ENCODE assay signal across 10 mouse cellular contexts in genomic region chrX:48138539-48139275, GRCm38 (mm10). TPM values are rescaled to one million over a fixed set of nuclear protein-coding genes. Genes with fewer than 3 reads are reported as not detected.
A peak's percentile ranks its signal among the peaks of the same experiment; 100 is the strongest.
DNase-seq lines count a peak whose midpoint lies in the region; ATAC-seq and TF ChIP-seq lines count a peak whose summit lies in the region.
"Had no signal": no experiment of that assay in that cellular context is flagged by ENCODE, and none has a peak within 500 bp of the region (broad histone marks: within the 10 kb centered on the region; RNA-seq: fewer than 3 reads in every experiment).

No protein-coding gene starts in this region.

- no peak overlapping the region for H3K27ac ChIP-seq in hindbrain, postnatal 0 days
- no peak overlapping the region for H3K27ac ChIP-seq in hindbrain, embryonic 13.5 days
- no peak overlapping the region for H3K27ac ChIP-seq in forebrain, postnatal 0 days (ENCODE audit: low read depth, low read length)
- peak overlapping the region; percentile 20; the same call in 1 of the 2 replicates for H3K27ac ChIP-seq in midbrain, embryonic 15.5 days
- H3K27ac ChIP-seq: embryonic facial prominence, embryonic 12.5 days had no signal

- H3K9me3 ChIP-seq in hindbrain, postnatal 0 days (ENCODE audit: low read length) = no peaks in the 10 kb centered on the region
- H3K9me3 ChIP-seq in hindbrain, embryonic 13.5 days = no peaks in the 10 kb centered on the region
- no peaks in the 10 kb centered on the region for H3K9me3 ChIP-seq in forebrain, postnatal 0 days (ENCODE audit: low read length)
- H3K9me3 ChIP-seq in midbrain, embryonic 15.5 days = no peaks in the 10 kb centered on the region
- H3K9me3 ChIP-seq: embryonic facial prominence, embryonic 12.5 days had no signal

- H3K4me2 ChIP-seq in hindbrain, postnatal 0 days (ENCODE audit: low read depth, low read length) = no peak overlapping the region
- H3K4me2 ChIP-seq in hindbrain, embryonic 13.5 days = no peak overlapping the region
- H3K4me2 ChIP-seq in forebrain, postnatal 0 days (ENCODE audit: low read depth) = no peak overlapping the region
- H3K4me2 ChIP-seq in midbrain, embryonic 15.5 days = no peak overlapping the region
- H3K4me2 ChIP-seq: embryonic facial prominence, embryonic 12.5 days; lung, embryonic 14.5 days had no signal

- DNase-seq in hindbrain, postnatal 0 days (ENCODE audit: low spot score) = peak; percentile 18
- DNase-seq in forebrain, postnatal 0 days = peak; percentile 13
- no peak for DNase-seq in testis, postnatal 14 days (ENCODE audit: low spot score)
- DNase-seq in right cerebral cortex, postnatal 25 days = no peak
- DNase-seq in heart, postnatal 4 days = no peak
- DNase-seq: lung, embryonic 14.5 days had no signal

- no peak for TF ChIP-seq CTCF in hindbrain, postnatal 0 days (IDR thresholded peaks at IDR 0.05; ENCODE audit: low read depth)
- no peak for TF ChIP-seq CTCF in forebrain, postnatal 0 days (IDR thresholded peaks at IDR 0.05; ENCODE audit: low read depth)

- WGBS in hindbrain, postnatal 0 days = 51% methylated on average over 7 of the region's 7 CpGs
- 45% methylated on average over 7 of the region's 7 CpGs for WGBS in hindbrain, embryonic 13.5 days
- 53% methylated on average over 7 of the region's 7 CpGs for WGBS in forebrain, postnatal 0 days
- 53% methylated on average over 7 of the region's 7 CpGs for WGBS in midbrain, embryonic 15.5 days

- H3K9ac ChIP-seq in hindbrain, postnatal 0 days (replicated peaks; ENCODE audit: low read length) = no peak overlapping the region
- H3K9ac ChIP-seq in hindbrain, embryonic 13.5 days = no peak overlapping the region
- H3K9ac ChIP-seq in forebrain, postnatal 0 days = no peak overlapping the region
- H3K9ac ChIP-seq in midbrain, embryonic 15.5 days = no peak overlapping the region
- H3K9ac ChIP-seq: embryonic facial prominence, embryonic 12.5 days; lung, embryonic 14.5 days had no signal

- H3K36me3 ChIP-seq in hindbrain, postnatal 0 days (ENCODE audit: insufficient read depth, low read length) = no peaks in the 10 kb centered on the region
- H3K36me3 ChIP-seq in hindbrain, embryonic 13.5 days = no peaks in the 10 kb centered on the region
- H3K36me3 ChIP-seq in forebrain, postnatal 0 days (ENCODE audit: insufficient read depth) = no peaks in the 10 kb centered on the region
- no peaks in the 10 kb centered on the region for H3K36me3 ChIP-seq in midbrain, embryonic 15.5 days (replicated peaks)
- H3K36me3 ChIP-seq: embryonic facial prominence, embryonic 12.5 days had no signal

- H3K4me1 ChIP-seq in hindbrain, postnatal 0 days (ENCODE audit: insufficient read depth, low read length) = no peaks in the 10 kb centered on the region
- H3K4me1 ChIP-seq in hindbrain, embryonic 13.5 days (replicated peaks) = peaks cover 9% of the 10 kb centered on the region; the same call in 1 of the 2 replicates
- no peaks in the 10 kb centered on the region for H3K4me1 ChIP-seq in forebrain, postnatal 0 days (ENCODE audit: insufficient read depth)
- peaks cover 9% of the 10 kb centered on the region for H3K4me1 ChIP-seq in midbrain, embryonic 15.5 days
- H3K4me1 ChIP-seq: embryonic facial prominence, embryonic 12.5 days had no signal

- no peaks in the 10 kb centered on the region for H3K27me3 ChIP-seq in hindbrain, postnatal 0 days (ENCODE audit: insufficient read depth, low read length)
- no peaks in the 10 kb centered on the region for H3K27me3 ChIP-seq in hindbrain, embryonic 13.5 days
- H3K27me3 ChIP-seq in forebrain, postnatal 0 days (ENCODE audit: insufficient read depth, low read length) = no peaks in the 10 kb centered on the region
- H3K27me3 ChIP-seq in midbrain, embryonic 15.5 days (replicated peaks) = no peaks in the 10 kb centered on the region
- H3K27me3 ChIP-seq: embryonic facial prominence, embryonic 12.5 days had no signal

- H3K4me3 ChIP-seq in hindbrain, postnatal 0 days (ENCODE audit: low read length) = no peak overlapping the region
- no peak overlapping the region for H3K4me3 ChIP-seq in hindbrain, embryonic 13.5 days
- H3K4me3 ChIP-seq in forebrain, postnatal 0 days (ENCODE audit: low read depth, low read length) = no peak overlapping the region
- no peak overlapping the region for H3K4me3 ChIP-seq in midbrain, embryonic 15.5 days
- H3K4me3 ChIP-seq: embryonic facial prominence, embryonic 12.5 days had no signal

- no peak for ATAC-seq in hindbrain, postnatal 0 days
- no peak for ATAC-seq in hindbrain, embryonic 13.5 days (ENCODE audit: low FRiP score)
- ATAC-seq in activated CD4-positive, CD25-positive, alpha-beta regulatory T cell, adult 4 months = peak; percentile 44
- peak; percentile 66 for ATAC-seq in forebrain, postnatal 0 days
- ATAC-seq in midbrain, embryonic 15.5 days (replicated peaks) = peak; percentile 55; the same call in 1 of the 2 replicates

RNA-seq across cellular contexts. Expression of gene Sash3, which starts 7.5 kb away (rescaled TPM):
- total RNA-seq in hindbrain, postnatal 0 days (2014; rRNA removed) = 0.86 and 1.5 TPM in 2 replicates
- 0.81 and 1.1 TPM in 2 replicates for polyA plus RNA-seq in hindbrain, postnatal 0 days (2015; fragmentation: Nextera tagmentation; extraction: Ambion mirVana)
- 1.1 and 1.3 TPM in 2 replicates for polyA plus RNA-seq in hindbrain, embryonic 13.5 days (2015; fragmentation: Nextera tagmentation; extraction: Ambion mirVana)
- polyA plus RNA-seq in activated CD4-positive, CD25-positive, alpha-beta regulatory T cell, adult 4 months (2017; shearing (Covaris generic)) = 100 to 1,000 TPM; 305 to 323 TPM
- total RNA-seq in forebrain, postnatal 0 days (2014; rRNA removed) = 1.2 and 1.9 TPM in 2 replicates
- polyA plus RNA-seq in forebrain, postnatal 0 days (2015; fragmentation: Nextera tagmentation; extraction: Ambion mirVana) = 1.1 and 1.3 TPM in 2 replicates
- 0.83 and 1.2 TPM in 2 replicates for polyA plus RNA-seq in midbrain, embryonic 15.5 days (2015; fragmentation: Nextera tagmentation; extraction: Ambion mirVana)
- 1 to 10 TPM in 1 of 2 experiments, under 1 TPM in 1; 0.52 to 1.1 TPM for total RNA-seq in heart, postnatal 4 days (2021)

RNA-seq across cellular contexts. Expression of gene Xpnpep2, which starts 30.2 kb away (rescaled TPM):
- 6.8 TPM in 1 of 2 replicates, not detected in the other for total RNA-seq in hindbrain, postnatal 0 days (2014; rRNA removed)
- 0.51 and 1.0 TPM in 2 replicates for polyA plus RNA-seq in hindbrain, postnatal 0 days (2015; fragmentation: Nextera tagmentation; extraction: Ambion mirVana)
- 0.69 and 0.78 TPM in 2 replicates for polyA plus RNA-seq in hindbrain, embryonic 13.5 days (2015; fragmentation: Nextera tagmentation; extraction: Ambion mirVana)
- polyA plus RNA-seq in activated CD4-positive, CD25-positive, alpha-beta regulatory T cell, adult 4 months (2017; shearing (Covaris generic)) = under 1 TPM in 1 of 2 experiments, not detected in 1; 0.48 TPM
- total RNA-seq in forebrain, postnatal 0 days (2014; rRNA removed) = 0.38 and 0.62 TPM in 2 replicates
- 0.76 and 0.84 TPM in 2 replicates for polyA plus RNA-seq in forebrain, postnatal 0 days (2015; fragmentation: Nextera tagmentation; extraction: Ambion mirVana)
- polyA plus RNA-seq in midbrain, embryonic 15.5 days (2015; fragmentation: Nextera tagmentation; extraction: Ambion mirVana) = 0.65 and 1.2 TPM in 2 replicates
- total RNA-seq in heart, postnatal 4 days (2021) = 1 to 10 TPM; 1.1 to 1.3 TPM

Comparison
In these comparisons a context has a peak if more than half of its experiments do, and no peak if none do; other contexts are left out.
1. ATAC-seq: peak in activated CD4-positive, CD25-positive, alpha-beta regulatory T cell, adult 4 months (single experiment), forebrain, postnatal 0 days (single experiment) and midbrain, embryonic 15.5 days (single experiment); none in hindbrain, postnatal 0 days (single experiment) and hindbrain, embryonic 13.5 days (single experiment).
2. DNase-seq: peak in hindbrain, postnatal 0 days (single experiment) and forebrain, postnatal 0 days (single experiment); none in testis, postnatal 14 days (single experiment), right cerebral cortex, postnatal 25 days (single experiment) and heart, postnatal 4 days (single experiment).
3. RNA of gene Sash3, which starts 7.5 kb away (polyA plus RNA-seq): 305 to 323 TPM in activated CD4-positive, CD25-positive, alpha-beta regulatory T cell, adult 4 months; 1.1 to 1.3 TPM in forebrain, postnatal 0 days, 0.83 to 1.2 TPM in midbrain, embryonic 15.5 days, 1.1 to 1.3 TPM in hindbrain, embryonic 13.5 days and 0.81 to 1.1 TPM in hindbrain, postnatal 0 days; every median in the first group is over 100 times any median in the second.